Mouse (Mus musculus) myocyte (in vitro differentiated cells): Measurements from ENCODE around the gene Ercc5. TPM values are rescaled to one million over a fixed set of nuclear protein-coding genes. Genes with fewer than 3 reads are reported as not detected.

Experiments
- H3K27me3 ChIP-seq: one replicate; pipeline ENCODE4 v1.6.1; 2011; ENCODE audit not compliant: control insufficient read depth, insufficient read depth, insufficient read length
- H3K36me3 ChIP-seq: one replicate; pipeline ENCODE4 v1.6.1; 2011; ENCODE audit not compliant: control insufficient read depth, insufficient read depth
- H3K4me2 ChIP-seq: one replicate; pipeline ENCODE4 v1.6.1; 2011; ENCODE audit warnings: low read depth, control low read depth
- H3K4me3 ChIP-seq: one replicate; pipeline ENCODE4 v1.5.1; 2011; ENCODE audit warnings: mild to moderate bottlenecking, control low read depth, moderate library complexity
- H3K79me2 ChIP-seq: one replicate; pipeline ENCODE4 v1.6.1; 2011; ENCODE audit not compliant: control insufficient read depth, insufficient read depth
- H3ac ChIP-seq: one replicate; pipeline ENCODE4 v1.6.1; 2011; ENCODE audit not compliant: control insufficient read depth, insufficient read length
- CEBPB ChIP-seq: IDR thresholded peaks from 2 replicates; pipeline ENCODE4 v1.6.1; 2011; ENCODE audit warnings: mild to moderate bottlenecking, moderate library complexity; ENCODE audit not compliant: poor library complexity, insufficient read depth, severe bottlenecking
- E2F4 ChIP-seq: IDR thresholded peaks from one replicate; pipeline ENCODE4 v1.6.1; 2011; ENCODE audit warnings: mild to moderate bottlenecking, control low read depth, moderate library complexity; ENCODE audit not compliant: insufficient read depth
- MAX ChIP-seq: IDR thresholded peaks from one replicate; pipeline ENCODE4 v1.6.1; 2011; ENCODE audit warnings: low read depth, mild to moderate bottlenecking, control low read depth
- MYOD1 ChIP-seq, 3 experiments: IDR thresholded peaks; one replicate each; pipeline ENCODE4 v1.6.1; 2011; ENCODE audit warnings: control low read depth in 2 of 3, low read depth in 2 of 3, mild to moderate bottlenecking in 2 of 3, moderate library complexity in 1 of 3; ENCODE audit not compliant: insufficient read length in 2 of 3, control insufficient read depth in 1 of 3
- MYOG ChIP-seq, 3 experiments: IDR thresholded peaks; one replicate each; pipeline ENCODE4 v1.6.1; 2011; ENCODE audit warnings: control low read depth in 2 of 3, low read depth in 2 of 3, mild to moderate bottlenecking in 2 of 3; ENCODE audit not compliant: insufficient read length in 2 of 3, control insufficient read depth in 1 of 3, insufficient read depth in 1 of 3
- POLR2A ChIP-seq: IDR thresholded peaks from one replicate; pipeline ENCODE4 v1.6.1; 2011; ENCODE audit warnings: low read depth, mild to moderate bottlenecking, control low read depth, moderate library complexity; ENCODE audit not compliant: insufficient read length
- POLR2AphosphoS2 ChIP-seq: IDR thresholded peaks from one replicate; pipeline ENCODE4 v1.6.1; 2011; ENCODE audit warnings: low read depth, control low read depth; ENCODE audit not compliant: insufficient read length
- REST ChIP-seq: IDR thresholded peaks from one replicate; pipeline ENCODE4 v1.6.1; 2011; ENCODE audit warnings: mild to moderate bottlenecking, control low read depth, moderate library complexity; ENCODE audit not compliant: insufficient read depth, insufficient read length
- SRF ChIP-seq: IDR thresholded peaks from one replicate; pipeline ENCODE4 v1.6.1; 2011; ENCODE audit warnings: low read depth; ENCODE audit not compliant: control insufficient read depth, insufficient read length
- TCF12 ChIP-seq: IDR thresholded peaks from one replicate; pipeline ENCODE4 v1.6.1; 2011; ENCODE audit warnings: mild to moderate bottlenecking, control low read depth; ENCODE audit not compliant: poor library complexity, insufficient read depth, severe bottlenecking
- TCF3 ChIP-seq: IDR thresholded peaks from one replicate; pipeline ENCODE4 v1.6.1; 2011; ENCODE audit warnings: low read depth, control low read depth; ENCODE audit not compliant: insufficient read length
- USF1 ChIP-seq: IDR thresholded peaks from one replicate; pipeline ENCODE4 v1.6.1; 2011; ENCODE audit warnings: low read depth, mild to moderate bottlenecking, control low read depth, moderate library complexity
- polyA plus RNA-seq: library from polyadenylated mRNA; unstranded; fragments of >200 nt; fragmentation: generic; extraction: Trizol; gene quantifications from one replicate; pipeline ENCODE4 v1.2.1, GENCODE M21; 2012; ENCODE audit warnings: missing spikeins

Gene Ercc5
- polyA plus RNA-seq, 1 experiment: 5.1 TPM

- TF ChIP-seq POLR2A (no peak), SRF (no peak), TCF3 (no peak), USF1 (no peak), E2F4 (no peak), MYOG (IDR thresholded peaks at IDR 0.05; ENCODE audit: control insufficient read depth in 1 of 3, insufficient read depth in 1 of 3, insufficient read length in 2 of 3, low read depth in 2 of 3) (no peak), TCF12 (no peak), POLR2AphosphoS2 (no peak), REST (no peak), MAX (no peak), MYOD1 (IDR thresholded peaks at IDR 0.05; ENCODE audit: control insufficient read depth in 1 of 3, insufficient read length in 2 of 3, low read depth in 2 of 3) (no peak), CEBPB (no peak)
- no peaks in the 10 kb centered on the region for H3K79me2 ChIP-seq
- H3K36me3 ChIP-seq: no peaks in the 10 kb centered on the region
- no peak overlapping the region for H3ac ChIP-seq
- H3K4me2 ChIP-seq: no peak overlapping the region
- H3K4me3 ChIP-seq: no peak overlapping the region
- no peaks in the 10 kb centered on the region for H3K27me3 ChIP-seq
Observed at GRCm38 (mm10) chr1:44217118-44217517, 69.6 kb downstream of the Ercc5 start.

- H3K4me2 ChIP-seq: no peak within 1 kb of the TSS
- H3K4me3 ChIP-seq: no peak within 1 kb of the TSS
- H3ac ChIP-seq: no peak within 1 kb of the TSS
- no peaks in the 10 kb centered on the region for H3K36me3 ChIP-seq
- no peak for TF ChIP-seq TCF3
- no peak for TF ChIP-seq SRF
- no peak for TF ChIP-seq MAX
- no peak for TF ChIP-seq E2F4
- no peak for TF ChIP-seq MYOD1 (IDR thresholded peaks at IDR 0.05; ENCODE audit: control insufficient read depth in 1 of 3, insufficient read length in 2 of 3, low read depth in 2 of 3)
- no peak for TF ChIP-seq USF1
- TF ChIP-seq REST: no peak
- TF ChIP-seq TCF12: no peak
- no peak for TF ChIP-seq POLR2A
- TF ChIP-seq POLR2AphosphoS2: no peak
- no peaks in the 10 kb centered on the region for H3K79me2 ChIP-seq
- H3K27me3 ChIP-seq: no peaks in the 10 kb centered on the region
Observed at GRCm38 (mm10) chr1:44218876-44219275, 71.3 kb downstream of the Ercc5 start, which contains the start of gene Mettl21e. Gene Mettl21e (minus strand): TSS chr1:44218961.

GRCm38 (mm10) chr1:44229044-44229443, 81.5 kb downstream of the Ercc5 start:
- Histone ChIP-seq H3K4me3 (no peak overlapping the region), H3K4me2 (no peak overlapping the region)
- TF ChIP-seq POLR2AphosphoS2 (no peak), MYOG (IDR thresholded peaks at IDR 0.05; ENCODE audit: control insufficient read depth in 1 of 3, insufficient read depth in 1 of 3, insufficient read length in 2 of 3, low read depth in 2 of 3) (no peak), POLR2A (no peak)

More at GRCm38 (mm10) chr1:44229044-44229443, 81.5 kb downstream of the Ercc5 start:
- H3K36me3 ChIP-seq: no peaks in the 10 kb centered on the region
- no peaks in the 10 kb centered on the region for H3K79me2 ChIP-seq
- H3K27me3 ChIP-seq: no peaks in the 10 kb centered on the region
- H3ac ChIP-seq: no peak overlapping the region

Other genes with a start within 250 kb of the Ercc5 start
- 17.2 TPM for gene Tpp2, start 214.1 kb upstream of the Ercc5 start, polyA plus RNA-seq
- gene Mettl21c, start 127.7 kb upstream of the Ercc5 start, polyA plus RNA-seq: 0.05 TPM
- not detected for gene Gm8251, start 85.8 kb upstream of the Ercc5 start, polyA plus RNA-seq
- 6.5 TPM for gene Tex30, start 45.3 kb upstream of the Ercc5 start, polyA plus RNA-seq
- gene Kdelc1, start 28.9 kb upstream of the Ercc5 start, polyA plus RNA-seq: 17.3 TPM
- gene Bivm, start 28.8 kb upstream of the Ercc5 start, polyA plus RNA-seq: 8.1 TPM
- not detected for gene Mettl21e, start 71.2 kb downstream of the Ercc5 start, polyA plus RNA-seq